ENCODE assay signal across 20 mouse cellular contexts in genomic region chr14:123120361-123120760, GRCm38 (mm10).
DNase-seq lines count a peak whose midpoint lies in the region; ATAC-seq and TF ChIP-seq lines count a peak whose summit lies in the region.
"Had no signal": no experiment of that assay in that cellular context is flagged by ENCODE, and none has a peak within 500 bp of the region (broad histone marks: within the 10 kb centered on the region; RNA-seq: fewer than 3 reads in every experiment).

No protein-coding gene starts in this region.

- no peak overlapping the region for H3K9ac ChIP-seq in midbrain, postnatal 0 days (replicated peaks; ENCODE audit: low read length, poor library complexity, severe bottlenecking)
- H3K9ac ChIP-seq: embryonic facial prominence, embryonic 12.5 days; heart, embryonic 12.5 days; hindbrain, embryonic 14.5 days; intestine, embryonic 15.5 days had no signal

- TF ChIP-seq CTCF in kidney, adult 2 months (conservative IDR thresholded peaks at IDR 0.05; ENCODE audit: insufficient read depth, insufficient read length, low read depth, low read length) = no peak
- TF ChIP-seq CTCF in midbrain, postnatal 0 days (IDR thresholded peaks at IDR 0.05) = no peak

- ATAC-seq in midbrain, postnatal 0 days (ENCODE audit: low FRiP score) = no peak
- ATAC-seq: activated CD4-positive, CD25-positive, alpha-beta regulatory T cell, adult 4 months; forebrain, embryonic 16.5 days; intestine, embryonic 15.5 days; Patski had no signal

- no peaks in the 10 kb centered on the region for H3K36me3 ChIP-seq in kidney, adult 2 months (ENCODE audit: control insufficient read depth, insufficient read depth, low read length)
- no peaks in the 10 kb centered on the region for H3K36me3 ChIP-seq in midbrain, postnatal 0 days (ENCODE audit: insufficient read depth, low read length)
- H3K36me3 ChIP-seq: embryonic facial prominence, embryonic 12.5 days; heart, embryonic 12.5 days; hindbrain, embryonic 10.5 days; intestine, embryonic 15.5 days had no signal

- 84% methylated on average over 2 of the region's 2 CpGs for WGBS in kidney, adult 2 months
- 85% methylated on average over 2 of the region's 2 CpGs for WGBS in midbrain, postnatal 0 days

- no peaks in the 10 kb centered on the region for H3K9me3 ChIP-seq in midbrain, postnatal 0 days (ENCODE audit: low read length)
- H3K9me3 ChIP-seq: embryonic facial prominence, embryonic 12.5 days; intestine, embryonic 15.5 days had no signal

- no peak for TF ChIP-seq POLR2A in kidney, adult 2 months (IDR thresholded peaks at IDR 0.05; ENCODE audit: low read depth, low read length)

- no peaks in the 10 kb centered on the region for H3K4me1 ChIP-seq in kidney, adult 2 months (ENCODE audit: control insufficient read depth, insufficient read depth, low read length)
- no peaks in the 10 kb centered on the region for H3K4me1 ChIP-seq in midbrain, postnatal 0 days (ENCODE audit: insufficient read depth, low read length)
- H3K4me1 ChIP-seq: embryonic facial prominence, embryonic 12.5 days; heart, embryonic 12.5 days; hindbrain, embryonic 10.5 days; intestine, embryonic 15.5 days had no signal

- no peak overlapping the region for H3K4me3 ChIP-seq in kidney, adult 2 months (ENCODE audit: insufficient read depth, low read depth, low read length)
- no peak overlapping the region for H3K4me3 ChIP-seq in midbrain, postnatal 0 days (ENCODE audit: low read depth, low read length)
- H3K4me3 ChIP-seq: embryonic facial prominence, embryonic 12.5 days; gastrocnemius, adult 2 months; heart, embryonic 12.5 days; hindbrain, embryonic 10.5 days; intestine, embryonic 15.5 days had no signal

- H3K27me3 ChIP-seq in kidney, adult 2 months (replicated peaks; ENCODE audit: control insufficient read depth, insufficient read depth, low read length) = no peaks in the 10 kb centered on the region
- no peaks in the 10 kb centered on the region for H3K27me3 ChIP-seq in midbrain, postnatal 0 days (ENCODE audit: insufficient read depth, low read length)
- H3K27me3 ChIP-seq: CH12.LX; embryonic facial prominence, embryonic 12.5 days; heart, embryonic 12.5 days; intestine, embryonic 15.5 days had no signal

- H3K4me2 ChIP-seq in midbrain, postnatal 0 days (ENCODE audit: low read depth, low read length, poor library complexity, severe bottlenecking) = no peak overlapping the region
- H3K4me2 ChIP-seq: embryonic facial prominence, embryonic 12.5 days; heart, embryonic 12.5 days; hindbrain, embryonic 14.5 days; intestine, embryonic 15.5 days had no signal

- no peak overlapping the region for H3K27ac ChIP-seq in kidney, adult 2 months (ENCODE audit: insufficient read depth, low read depth, low read length)
- H3K27ac ChIP-seq in midbrain, postnatal 0 days (ENCODE audit: low read depth, low read length) = no peak overlapping the region
- H3K27ac ChIP-seq: embryonic facial prominence, embryonic 12.5 days; gastrocnemius, adult 2 months; hindbrain, embryonic 10.5 days; hindbrain, embryonic 14.5 days; intestine, embryonic 15.5 days had no signal

- peak; percentile 92 for DNase-seq in brain, adult 2 months (ENCODE audit: low read depth, low spot score)
- peak; percentile 68 for DNase-seq in cerebellum, adult 11-12 months
- DNase-seq in cerebellum, adult 9-10 months = peak; percentile 78
- DNase-seq in cerebellum, postnatal 25 days = peak; percentile 41 to 62
- DNase-seq in kidney, adult 2 months = no peak
- DNase-seq in midbrain, postnatal 0 days (ENCODE audit: low spot score) = no peak
- DNase-seq in adrenal gland, adult 2 months = no peak
- DNase-seq: adrenal gland, postnatal 36 days; gastrocnemius, adult 2 months; gastrocnemius, postnatal 25 days; kidney, adult 18-20 months had no signal

Comparison
In these comparisons a context has a peak if more than half of its experiments do, and no peak if none do; other contexts are left out.
1. DNase-seq: peak in brain, adult 2 months (single experiment), cerebellum, adult 11-12 months (single experiment), cerebellum, adult 9-10 months (single experiment) and cerebellum, postnatal 25 days (2 of 2); none in kidney, adult 2 months (single experiment), midbrain, postnatal 0 days (single experiment) and adrenal gland, adult 2 months (single experiment).